ENCODE assay signal across 14 mouse cellular contexts in the genomic region with DNA sequence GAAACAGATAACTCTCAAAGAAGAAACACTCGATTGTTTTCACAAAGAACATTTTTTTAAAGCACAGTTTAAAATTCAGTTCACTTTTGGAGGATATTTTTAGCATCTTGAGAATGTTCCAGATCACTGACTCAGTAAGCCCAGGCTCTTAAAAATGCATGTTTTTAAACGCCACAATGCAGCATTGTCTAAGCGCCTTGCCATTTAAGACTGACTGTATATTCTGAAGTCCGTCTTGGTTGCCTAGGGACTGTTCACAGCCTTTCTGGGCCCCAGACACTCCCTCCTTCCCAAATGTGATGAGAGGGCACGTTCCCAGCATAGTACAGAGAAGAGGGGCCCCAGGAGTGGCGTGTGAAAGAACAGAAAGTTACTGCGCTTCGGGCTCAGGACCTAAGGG. TPM values are rescaled to one million over a fixed set of nuclear protein-coding genes. Genes with fewer than 3 reads are reported as not detected.
A peak's percentile ranks its signal among the peaks of the same experiment; 100 is the strongest.
DNase-seq lines count a peak whose midpoint lies in the region; ATAC-seq lines count a peak whose summit lies in the region.
"Had no signal": no experiment of that assay in that cellular context is flagged by ENCODE, and none has a peak within 500 bp of the region (broad histone marks: within the 10 kb centered on the region; RNA-seq: fewer than 3 reads in every experiment).

No protein-coding gene starts in this region.

- no peak overlapping the region for H3K4me2 ChIP-seq in heart, embryonic 14.5 days (ENCODE audit: low read length)
- H3K4me2 ChIP-seq in lung, embryonic 16.5 days (ENCODE audit: low read depth, low read length), result no peak overlapping the region
- H3K4me2 ChIP-seq in embryonic facial prominence, embryonic 14.5 days (ENCODE audit: low read depth, low read length), result peak overlapping the region; percentile 11; the same call in 1 of the 2 replicates
- no peak overlapping the region for H3K4me2 ChIP-seq in neural tube, embryonic 13.5 days
- H3K4me2 ChIP-seq: midbrain, embryonic 12.5 days had no signal

- no peaks in the 10 kb centered on the region for H3K36me3 ChIP-seq in heart, embryonic 14.5 days (ENCODE audit: control insufficient read depth, insufficient read depth, low read length)
- H3K36me3 ChIP-seq in lung, embryonic 16.5 days (ENCODE audit: control insufficient read depth, insufficient read depth, low read length), result no peaks in the 10 kb centered on the region
- H3K36me3 ChIP-seq in embryonic facial prominence, embryonic 14.5 days (ENCODE audit: control insufficient read depth, insufficient read depth, low read length), result no peaks in the 10 kb centered on the region
- H3K36me3 ChIP-seq in neural tube, embryonic 13.5 days, result no peaks in the 10 kb centered on the region
- H3K36me3 ChIP-seq: midbrain, embryonic 12.5 days had no signal

- peaks cover 0 to 4% of the 10 kb centered on the region in 2 experiments; a peak in 2 of 4 replicates for H3K4me1 ChIP-seq in heart, embryonic 14.5 days (ENCODE audit: control insufficient read depth in 2 of 2, insufficient read depth in 2 of 2, low read length in 2 of 2)
- H3K4me1 ChIP-seq in lung, embryonic 16.5 days (replicated peaks; ENCODE audit: control insufficient read depth, insufficient read depth, low read length), result peaks cover 12% of the 10 kb centered on the region; the same call in 1 of the 2 replicates
- H3K4me1 ChIP-seq in embryonic facial prominence, embryonic 14.5 days (ENCODE audit: control insufficient read depth, insufficient read depth, low read length), result 0 out of 2 replicates have a peak, but pooled peaks cover 6% of the 10 kb centered on the region
- peaks cover 9% of the 10 kb centered on the region for H3K4me1 ChIP-seq in neural tube, embryonic 13.5 days (replicated peaks)

- H3K9me3 ChIP-seq in heart, embryonic 14.5 days (ENCODE audit: control insufficient read depth, low read length), result no peaks in the 10 kb centered on the region
- no peaks in the 10 kb centered on the region for H3K9me3 ChIP-seq in lung, embryonic 16.5 days (ENCODE audit: control insufficient read depth, low read length)
- no peaks in the 10 kb centered on the region for H3K9me3 ChIP-seq in embryonic facial prominence, embryonic 14.5 days (ENCODE audit: control insufficient read depth, low read length)
- no peaks in the 10 kb centered on the region for H3K9me3 ChIP-seq in neural tube, embryonic 13.5 days
- H3K9me3 ChIP-seq: midbrain, embryonic 12.5 days had no signal

- H3K27me3 ChIP-seq in heart, embryonic 14.5 days (ENCODE audit: control insufficient read depth, insufficient read depth, low read length), result no peaks in the 10 kb centered on the region
- H3K27me3 ChIP-seq in lung, embryonic 16.5 days (ENCODE audit: control insufficient read depth, insufficient read depth, low read depth, low read length), result no peaks in the 10 kb centered on the region
- no peaks in the 10 kb centered on the region for H3K27me3 ChIP-seq in embryonic facial prominence, embryonic 14.5 days (replicated peaks; ENCODE audit: control insufficient read depth, insufficient read depth, low read length)
- H3K27me3 ChIP-seq in neural tube, embryonic 13.5 days, result no peaks in the 10 kb centered on the region
- H3K27me3 ChIP-seq: midbrain, embryonic 12.5 days had no signal

- H3K27ac ChIP-seq in heart, embryonic 14.5 days (replicated peaks in 1 of 2; ENCODE audit: control insufficient read depth in 1 of 2, insufficient read depth in 1 of 2, low read depth in 2 of 2, low read length in 2 of 2), result peak overlapping the region; percentile 55 to 59; a peak in 3 of 4 replicates
- H3K27ac ChIP-seq in lung, embryonic 16.5 days (ENCODE audit: low read length), result no peak overlapping the region
- peak overlapping the region; percentile 54; the same call in 1 of the 2 replicates for H3K27ac ChIP-seq in embryonic facial prominence, embryonic 14.5 days (replicated peaks; ENCODE audit: low read depth, low read length)
- peak overlapping the region; percentile 50; the same call in 1 of the 2 replicates for H3K27ac ChIP-seq in neural tube, embryonic 13.5 days (replicated peaks)
- H3K27ac ChIP-seq: midbrain, embryonic 12.5 days had no signal

- no peak for DNase-seq in heart, adult 8-10 months (ENCODE audit: low spot score)
- no peak for DNase-seq in lung, postnatal 25 days (ENCODE audit: low spot score)
- DNase-seq in embryonic facial prominence, embryonic 14.5 days (ENCODE audit: low spot score), result peak; percentile 58
- DNase-seq in ovary, postnatal 10 days (ENCODE audit: low spot score), result no peak
- no peak for DNase-seq in thymus, adult 18-20 months
- DNase-seq: cerebellum, adult 11 months; kidney, adult 9 months had no signal

- no peak overlapping the region for H3K4me3 ChIP-seq in heart, embryonic 14.5 days (ENCODE audit: control insufficient read depth in 1 of 2, insufficient read depth in 1 of 2, low read depth in 1 of 2, low read length in 2 of 2)
- H3K4me3 ChIP-seq in lung, embryonic 16.5 days (ENCODE audit: low read length), result no peak overlapping the region
- no peak overlapping the region for H3K4me3 ChIP-seq in embryonic facial prominence, embryonic 14.5 days (ENCODE audit: low read depth, low read length)
- H3K4me3 ChIP-seq in neural tube, embryonic 13.5 days, result no peak overlapping the region
- H3K4me3 ChIP-seq: midbrain, embryonic 12.5 days had no signal

- H3K9ac ChIP-seq in heart, embryonic 14.5 days (ENCODE audit: low read length), result no peak overlapping the region
- H3K9ac ChIP-seq in lung, embryonic 16.5 days (ENCODE audit: low read length), result peak overlapping the region; percentile 25; the same call in 1 of the 2 replicates
- H3K9ac ChIP-seq in embryonic facial prominence, embryonic 14.5 days (ENCODE audit: low read depth, low read length), result no peak overlapping the region
- H3K9ac ChIP-seq in neural tube, embryonic 13.5 days, result no peak overlapping the region
- H3K9ac ChIP-seq: midbrain, embryonic 12.5 days had no signal

- WGBS in heart, embryonic 14.5 days, result 53% methylated on average over 8 of the region's 8 CpGs
- WGBS in lung, embryonic 16.5 days, result 52% methylated on average over 8 of the region's 8 CpGs
- 51% methylated on average over 8 of the region's 8 CpGs for WGBS in embryonic facial prominence, embryonic 14.5 days
- WGBS in neural tube, embryonic 13.5 days, result 20% methylated on average over 8 of the region's 8 CpGs

- no peak for ATAC-seq in heart, embryonic 14.5 days (ENCODE audit: insufficient number of reproducible peaks, insufficient read depth, low FRiP score, low read depth)
- peak; percentile 64 for ATAC-seq in lung, embryonic 16.5 days (ENCODE audit: low read depth)
- no peak for ATAC-seq in embryonic facial prominence, embryonic 14.5 days (ENCODE audit: low read depth)
- no peak for ATAC-seq in neural tube, embryonic 13.5 days (ENCODE audit: low read depth)

RNA-seq across cellular contexts. Expression of a gene that starts 32.1 kb away (rescaled TPM):
- polyA plus RNA-seq in heart, embryonic 14.5 days (2014; fragmentation: Nextera tagmentation; extraction: Ambion mirVana), result 46.0 and 49.3 TPM in 2 replicates
- total RNA-seq in heart, adult 8-10 months (2022), result 10 to 100 TPM; 18.5 to 24.8 (median 21.2) TPM
- 79.5 TPM in 2 replicates for polyA plus RNA-seq in lung, embryonic 16.5 days (2015; fragmentation: Nextera tagmentation; extraction: Ambion mirVana)
- 74.2 and 82.0 TPM in 2 replicates for polyA plus RNA-seq in embryonic facial prominence, embryonic 14.5 days (2014; fragmentation: Nextera tagmentation; extraction: Ambion mirVana)
- polyA plus RNA-seq in neural tube, embryonic 13.5 days (2015; fragmentation: Nextera tagmentation; extraction: Ambion mirVana), result 46.9 and 58.4 TPM in 2 replicates

RNA-seq across cellular contexts. Expression of a gene that starts 39.6 kb away (rescaled TPM):
- polyA plus RNA-seq in heart, embryonic 14.5 days (2014; fragmentation: Nextera tagmentation; extraction: Ambion mirVana), result not detected in 2 replicates
- total RNA-seq in heart, adult 8-10 months (2022), result not detected
- polyA plus RNA-seq in lung, embryonic 16.5 days (2015; fragmentation: Nextera tagmentation; extraction: Ambion mirVana), result 0.21 and 0.52 TPM in 2 replicates
- 0.58 TPM in 1 of 2 replicates, not detected in the other for polyA plus RNA-seq in embryonic facial prominence, embryonic 14.5 days (2014; fragmentation: Nextera tagmentation; extraction: Ambion mirVana)
- 0.44 TPM in 1 of 2 replicates, not detected in the other for polyA plus RNA-seq in neural tube, embryonic 13.5 days (2015; fragmentation: Nextera tagmentation; extraction: Ambion mirVana)
- total RNA-seq: adrenal gland, adult 18-20 months; liver, adult 2 months had no signal
- polyA plus RNA-seq: liver, adult 2 months; midbrain, embryonic 12.5 days; thymus, postnatal 0 days had no signal
